Mouse (Mus musculus) CD4-positive, CD25-positive, alpha-beta regulatory T cell, adult 2 months (primary cell): ENCODE results near the gene AW146154.
"Not testable (repeated sequence)": the region's sequence is repeated elsewhere in the genome, so short reads cannot be mapped to it uniquely, and the experiment has no call there.

Experiments
- DNase-seq: peaks from one replicate; pipeline ENCODE4 v3.0.0-alpha.2; 2012; ENCODE audit warnings: low read depth, low spot score

The AW146154 gene

GRCm38 (mm10) chr7:41499389-41500049 is at the start of gene AW146154, which contains the start of gene Gm20449:
TSS of gene AW146154 (minus strand) at chr7:41499890.
TSS of gene Gm20449 (minus strand) at chr7:41499417.
- DNase-seq: peak; percentile 94

- DNase-seq: no peak
Measured at GRCm38 (mm10) chr7:41512672-41513071, 13.0 kb upstream of the AW146154 start.

GRCm38 (mm10) chr7:41512207-41512606 is 12.5 kb upstream of the AW146154 start:
- DNase-seq: no peak

GRCm38 (mm10) chr7:41502402-41502801 is 2.7 kb upstream of the AW146154 start:
- peak; percentile 7 for DNase-seq

- DNase-seq: peak; percentile 77
Measured at GRCm38 (mm10) chr7:41500151-41500934, 653 bp upstream of the AW146154 start.

GRCm38 (mm10) chr7:41499018-41499388 is 687 bp downstream of the AW146154 start:
- not testable (repeated sequence) for DNase-seq

GRCm38 (mm10) chr7:41498464-41498863 is 1.2 kb downstream of the AW146154 start:
- peak; percentile 1 for DNase-seq

GRCm38 (mm10) chr7:41497871-41498270 is 1.8 kb downstream of the AW146154 start:
- peak; percentile 1 for DNase-seq

GRCm38 (mm10) chr7:41451864-41452263 is 47.8 kb downstream of the AW146154 start:
- no peak for DNase-seq

GRCm38 (mm10) chr7:41448596-41448995 is 51.1 kb downstream of the AW146154 start, which contains the start of gene Vmn2r57:
TSS of gene Vmn2r57 (minus strand) at chr7:41448696.
- DNase-seq: not testable (repeated sequence)
